Mouse (Mus musculus) spleen, postnatal 10 days (tissue): ENCODE measurements at regions not wholly inside any gene's neighbourhood (a gene's known extent, or its start where the extent isn't known, plus 50 kb on each side); places are given as distances from the start of the nearest gene placed in this dataset.

Experiments used
- DNase-seq, 2 experiments: peaks; one replicate each; pipeline ENCODE4 v3.0.0; 2021 to 2022; ENCODE audit warnings: low spot score in 2 of 2

DNA sequence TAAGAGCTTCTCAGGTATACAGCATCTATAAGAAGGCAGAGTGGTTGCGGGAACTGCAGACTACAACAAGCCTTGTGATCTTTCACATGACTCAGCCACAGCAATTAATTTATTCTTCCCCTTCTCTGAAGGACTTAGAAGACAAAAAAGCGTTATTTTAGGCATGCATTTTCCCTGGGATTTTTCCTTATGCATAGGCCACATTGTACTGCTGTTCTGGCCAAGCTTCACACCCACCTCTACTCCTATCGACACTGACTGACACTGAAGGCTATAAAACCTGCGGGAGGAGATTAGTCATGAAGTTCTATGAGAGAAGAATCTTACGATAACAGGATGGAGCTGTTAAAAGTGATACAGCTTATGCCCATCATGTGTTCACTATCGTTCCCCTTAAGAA lies 441.9 kb downstream of the Tox3 start:
- no peak for DNase-seq

DNA sequence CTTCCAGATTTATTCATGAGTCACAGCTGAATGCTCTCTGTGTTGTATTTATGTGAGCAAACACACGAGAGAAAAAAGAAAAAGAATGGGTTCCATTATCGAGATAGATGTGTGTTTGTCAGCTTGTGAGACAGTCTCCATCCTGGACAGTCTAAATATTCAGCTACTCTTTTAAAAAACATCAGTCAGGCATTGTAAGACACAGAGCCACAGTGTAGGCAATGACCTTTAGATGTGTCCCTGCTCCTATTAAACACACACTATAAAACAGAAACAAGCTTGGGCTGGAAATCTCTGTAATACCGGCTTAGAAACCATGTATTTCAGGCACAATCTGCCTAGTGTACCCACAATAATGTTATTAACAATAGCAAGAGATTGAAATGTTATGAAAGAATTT lies 442.6 kb downstream of the Tox3 start:
- no peak for DNase-seq

DNA sequence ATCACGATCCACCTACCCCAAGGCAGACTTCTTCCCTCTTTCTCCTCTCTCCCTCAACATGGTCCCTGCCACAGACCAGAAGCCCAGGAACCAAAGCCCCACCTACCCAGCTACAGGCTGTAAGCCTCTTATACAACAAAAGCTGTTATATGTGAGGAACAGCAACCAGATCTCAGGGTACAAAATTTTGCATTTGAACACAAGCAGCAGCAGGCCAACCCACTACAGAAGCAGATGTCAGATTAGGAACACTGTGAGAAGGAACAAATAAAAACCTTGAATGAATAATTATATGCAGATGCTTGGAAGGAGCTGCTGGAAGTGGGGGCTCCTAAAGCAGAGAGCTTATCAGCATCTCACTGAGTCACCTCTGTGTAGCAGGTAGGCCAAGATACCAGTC lies 444.8 kb downstream of the Tox3 start:
- DNase-seq = no peak

DNA sequence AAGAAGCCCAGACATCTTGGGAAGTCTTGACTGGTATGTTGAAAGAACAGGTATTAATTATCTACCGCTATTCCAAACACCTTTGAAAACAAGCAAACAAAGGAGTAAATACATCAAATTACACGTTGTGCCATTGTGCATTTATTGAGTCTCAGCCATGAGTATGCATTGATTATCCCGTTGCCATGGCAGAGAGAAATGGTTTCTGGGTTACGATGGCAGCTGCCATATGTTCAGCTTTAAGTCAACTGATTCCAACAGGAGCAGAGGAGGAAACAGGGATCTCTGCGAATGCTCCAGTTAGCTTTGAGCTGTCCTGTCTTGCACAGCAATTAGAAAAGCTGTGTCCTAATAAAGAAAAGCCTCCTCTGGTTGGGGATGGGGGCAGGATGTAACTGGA lies 475.4 kb downstream of the Tox3 start:
- no peak for DNase-seq

DNA sequence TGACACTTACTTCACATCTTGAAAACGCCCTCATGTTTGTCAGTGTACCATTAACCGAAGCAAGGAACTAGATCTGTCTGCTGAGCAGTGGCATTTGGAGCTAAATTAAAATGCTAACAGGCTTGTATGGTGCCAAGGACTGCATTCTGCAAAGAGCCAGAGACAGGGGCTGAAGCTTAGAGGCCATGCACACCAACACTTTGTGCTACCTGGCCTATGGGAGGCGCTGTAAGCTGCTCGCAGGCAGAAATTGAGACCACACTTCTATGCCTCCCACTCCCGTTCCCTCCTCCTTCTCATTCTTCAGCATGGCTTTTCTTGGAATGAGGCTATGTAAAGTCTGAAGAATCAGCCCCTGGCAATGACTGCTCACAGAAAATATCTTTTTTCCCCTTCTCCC lies 476.2 kb downstream of the Tox3 start:
- no peak for DNase-seq

DNA sequence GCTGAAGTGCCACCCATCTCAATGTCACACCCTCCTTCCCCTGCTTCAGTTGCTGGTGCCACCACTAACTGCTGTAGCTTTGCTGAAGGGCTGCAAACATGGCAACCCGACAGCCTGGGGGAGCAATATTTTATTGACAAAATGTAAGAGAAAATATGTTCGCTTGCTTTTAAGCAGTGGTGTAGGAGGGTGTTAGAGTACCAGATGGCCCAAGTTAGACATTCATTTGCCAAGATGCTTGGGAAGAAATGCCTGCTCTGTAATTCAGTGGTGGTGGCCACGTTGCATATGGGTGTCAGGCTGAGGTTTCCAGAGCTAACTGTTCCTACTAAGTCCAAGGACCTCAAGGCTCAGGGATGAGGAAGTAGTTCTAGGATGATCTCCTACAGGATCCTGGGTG lies 488.3 kb downstream of the Tox3 start:
- DNase-seq = no peak

DNA sequence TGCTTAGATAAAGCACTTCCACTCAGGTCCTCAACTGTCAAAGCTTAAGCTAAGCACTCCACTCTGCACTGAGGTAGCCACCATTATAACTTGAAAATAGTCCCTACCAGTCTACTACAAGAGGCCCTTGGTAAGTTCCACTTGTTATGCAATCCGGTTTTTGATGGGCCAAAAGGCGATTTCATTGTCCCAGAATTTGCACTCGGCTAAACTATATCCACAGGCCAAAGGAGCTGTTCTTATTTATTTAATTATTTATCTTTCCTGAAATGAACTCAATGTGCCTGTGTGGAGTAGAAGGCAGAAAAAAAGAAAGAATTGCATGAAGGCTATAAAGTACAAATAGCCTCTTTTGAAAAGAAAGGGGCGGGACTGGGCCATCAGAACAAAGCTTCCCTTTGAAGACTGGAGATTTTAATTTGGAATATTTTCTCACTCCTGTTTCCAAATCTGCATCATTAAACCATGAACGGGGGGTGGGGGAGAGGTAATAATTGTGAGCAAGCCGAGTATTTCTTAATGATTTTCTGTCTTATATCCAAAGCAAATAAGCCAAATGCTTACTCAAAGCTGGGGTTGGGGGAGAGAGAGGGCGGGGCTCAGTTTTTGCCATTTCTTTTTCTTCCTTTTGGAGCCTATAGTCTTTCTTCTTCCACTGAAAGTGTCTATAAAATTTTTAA lies 489.3 kb downstream of the Tox3 start:
- DNase-seq = no peak

DNA sequence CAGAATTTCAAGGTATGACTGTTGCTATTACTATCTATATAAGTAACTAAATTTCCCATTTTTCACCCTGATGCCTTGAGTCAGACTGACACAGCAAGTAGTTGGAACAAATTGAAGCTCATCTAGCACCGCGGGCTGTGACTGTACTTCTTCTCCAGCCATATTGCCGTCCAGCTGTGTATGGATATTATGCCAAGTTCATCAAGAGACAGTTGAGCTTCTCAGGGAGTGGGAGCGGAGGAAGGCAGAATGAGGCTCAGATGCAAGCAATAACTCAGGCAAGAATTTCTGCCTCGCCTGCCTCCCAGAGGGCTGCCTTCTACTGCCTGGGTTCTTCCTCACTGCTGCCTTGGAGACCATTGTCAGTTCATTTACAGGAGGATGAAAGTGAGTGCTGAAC lies 492.6 kb downstream of the Tox3 start:
- DNase-seq = no peak

DNA sequence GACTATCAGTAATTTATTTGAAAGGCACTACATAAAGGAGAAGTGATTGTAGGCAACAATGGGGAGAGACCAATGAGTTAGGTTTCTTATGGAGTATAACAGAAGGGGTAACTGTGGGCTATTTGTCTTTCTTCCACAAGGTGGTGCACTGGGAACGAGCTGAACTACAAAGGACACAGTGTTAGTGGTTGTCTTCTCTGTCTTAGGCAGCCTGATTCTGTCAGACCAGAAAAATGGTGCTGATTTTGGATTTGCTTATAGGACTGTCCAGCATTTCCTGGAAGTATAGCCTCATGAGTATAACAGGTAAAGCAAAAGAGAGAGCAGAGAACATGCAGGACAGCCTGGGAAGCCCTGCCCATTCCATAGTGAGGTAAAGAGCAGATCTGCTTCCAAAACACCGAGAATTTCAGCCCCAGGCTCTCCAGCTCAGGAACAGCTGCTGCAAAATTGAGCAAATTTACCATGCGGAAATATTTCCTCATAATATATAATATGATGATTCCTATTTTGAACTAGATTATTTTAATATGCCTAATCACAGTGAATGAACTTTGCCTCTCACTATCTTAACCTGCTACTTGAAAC lies 497.8 kb downstream of the Tox3 start:
- DNase-seq = no peak

DNA sequence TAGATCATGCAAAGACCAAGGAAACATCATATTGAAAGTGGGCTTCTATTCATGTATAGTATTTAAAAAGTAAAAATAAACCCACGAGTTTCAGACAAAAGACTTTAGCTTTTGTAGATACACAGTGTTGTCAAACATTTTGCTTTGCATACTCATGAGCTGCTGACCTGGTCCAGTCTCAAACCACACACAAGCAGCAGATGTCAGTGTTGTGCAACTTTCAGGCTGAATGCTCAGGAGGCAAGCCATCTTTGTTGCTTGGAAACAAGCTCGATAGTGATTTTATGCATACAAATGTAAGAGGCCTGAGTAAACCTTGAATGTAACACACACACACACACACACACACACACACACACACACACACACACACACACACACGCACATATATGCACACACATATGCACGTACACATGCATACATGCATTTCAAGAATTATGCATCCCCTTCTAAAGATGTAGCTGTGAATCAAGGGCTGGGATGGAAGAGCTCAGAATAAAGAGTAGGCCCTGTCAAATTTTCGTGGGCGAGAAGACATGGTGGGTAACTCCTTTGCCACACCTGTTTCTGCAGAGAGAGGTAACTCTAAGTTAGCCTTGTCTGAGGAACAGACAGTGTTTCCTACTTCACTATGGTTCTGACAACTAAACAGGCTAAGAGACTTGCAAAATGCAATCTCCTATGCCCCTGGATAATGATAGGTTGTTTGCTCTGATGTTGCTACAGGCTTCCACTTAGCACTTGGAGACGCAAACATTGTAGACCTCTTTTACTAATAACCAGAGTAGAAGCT lies 498.5 kb downstream of the Tox3 start:
- DNase-seq = no peak

DNA sequence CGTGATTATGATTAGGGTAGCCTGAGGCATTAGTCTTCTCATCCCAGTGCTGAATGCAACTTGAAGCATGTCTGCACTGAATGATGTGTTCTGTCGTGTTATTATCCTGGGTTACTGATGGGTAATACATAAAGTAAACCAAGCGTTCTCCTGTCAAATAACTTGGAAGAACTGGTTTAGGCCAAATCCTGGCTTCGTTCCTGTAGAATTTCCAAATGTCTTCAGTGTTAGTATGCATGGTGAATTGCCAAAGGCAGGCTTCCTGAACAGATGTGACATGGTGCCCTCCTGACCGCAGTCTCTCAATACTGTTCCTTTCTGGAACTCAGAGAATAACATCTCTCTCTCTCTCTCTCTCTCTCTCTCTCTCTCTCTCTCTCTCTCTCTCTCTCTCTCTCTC lies 509.6 kb downstream of the Tox3 start:
- DNase-seq = no peak

DNA sequence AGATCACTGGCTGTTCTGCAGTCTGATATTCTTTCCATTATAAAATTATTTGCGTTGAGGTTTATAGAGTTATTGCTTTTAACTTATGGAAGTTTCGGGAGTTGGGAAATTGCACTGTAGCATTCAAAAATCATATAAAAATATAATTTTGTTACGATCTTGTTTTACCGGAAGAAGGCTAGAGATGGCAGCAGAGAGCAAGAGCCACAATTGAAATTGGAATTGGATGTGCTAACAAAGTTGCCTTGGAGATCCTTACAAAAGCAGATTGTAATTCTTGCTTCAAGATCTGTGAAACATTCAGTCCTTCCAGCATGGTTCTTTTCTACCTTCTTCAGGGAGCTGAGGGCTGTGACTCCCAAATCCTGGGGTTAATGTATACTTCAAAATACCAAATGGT lies 514.4 kb downstream of the Tox3 start:
- no peak for DNase-seq

DNA sequence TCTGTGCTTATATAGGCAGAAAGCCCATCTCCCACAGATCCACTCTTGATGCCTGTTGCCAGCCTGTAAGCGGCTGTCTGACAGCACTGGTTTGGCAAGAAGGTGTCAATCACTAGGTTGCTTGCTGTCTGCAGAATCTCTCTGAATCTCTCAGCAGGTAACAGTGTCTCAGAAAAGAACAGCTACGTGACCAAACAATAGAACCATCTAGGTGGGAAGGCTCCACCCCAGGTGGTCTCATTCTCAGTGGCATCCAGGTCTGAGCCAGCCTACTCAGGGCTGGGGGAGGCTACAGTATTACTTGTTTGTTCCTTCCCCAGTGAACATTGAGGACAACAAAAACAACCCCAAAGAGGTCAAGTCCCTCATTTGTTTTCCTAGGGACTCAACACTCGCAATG lies 523.6 kb downstream of the Tox3 start:
- no peak for DNase-seq

DNA sequence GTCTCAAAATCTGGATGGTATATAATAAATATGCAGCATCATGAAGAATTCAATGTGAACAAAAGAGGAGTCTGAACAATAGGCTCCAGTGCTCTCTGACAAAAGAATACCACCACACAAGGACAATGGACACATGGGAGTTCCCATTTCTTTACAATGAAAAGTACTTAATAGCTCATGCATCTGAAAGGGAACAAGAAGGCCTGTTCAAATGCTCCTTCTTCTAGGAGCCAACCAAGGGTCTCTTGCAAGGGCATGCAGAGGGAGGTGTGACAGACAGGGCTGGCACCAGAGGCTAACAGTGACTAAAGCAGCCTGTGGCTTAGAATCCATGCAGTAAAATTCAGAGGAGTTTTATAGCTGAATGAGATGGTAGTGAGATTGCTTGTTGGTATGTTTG lies 524.5 kb downstream of the Tox3 start:
- no peak for DNase-seq

DNA sequence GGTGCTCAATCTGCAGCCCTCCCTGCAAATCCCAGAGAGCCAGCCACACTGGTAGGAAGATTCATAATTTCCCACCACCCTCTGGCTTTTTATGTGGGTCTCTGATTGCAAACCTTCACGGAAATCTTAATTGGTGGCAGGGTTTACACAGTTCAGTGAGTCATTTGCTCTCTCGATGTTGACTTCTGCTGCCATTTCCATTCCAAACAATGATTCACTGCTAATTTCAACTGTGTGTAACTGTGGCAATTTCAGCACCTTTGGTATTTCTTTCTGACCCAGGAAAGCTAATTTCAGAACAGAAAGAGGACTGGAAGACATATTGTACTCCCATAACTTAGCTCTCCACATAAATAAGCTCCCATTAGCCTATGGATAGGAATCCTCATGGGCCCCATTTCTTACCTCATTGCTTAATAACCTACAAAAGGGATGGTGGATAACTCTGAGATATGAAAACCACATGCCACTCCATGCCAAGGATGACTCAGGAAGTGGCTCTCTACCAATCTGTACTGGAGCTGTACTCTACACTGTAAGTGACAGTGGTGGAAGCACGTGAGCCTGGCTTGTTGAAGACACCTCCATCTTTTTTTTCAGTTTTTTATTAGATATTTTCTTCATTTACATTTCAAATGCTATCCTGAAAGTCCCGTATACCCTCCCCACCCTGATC lies 536.0 kb downstream of the Tox3 start:
- no peak for DNase-seq

DNA sequence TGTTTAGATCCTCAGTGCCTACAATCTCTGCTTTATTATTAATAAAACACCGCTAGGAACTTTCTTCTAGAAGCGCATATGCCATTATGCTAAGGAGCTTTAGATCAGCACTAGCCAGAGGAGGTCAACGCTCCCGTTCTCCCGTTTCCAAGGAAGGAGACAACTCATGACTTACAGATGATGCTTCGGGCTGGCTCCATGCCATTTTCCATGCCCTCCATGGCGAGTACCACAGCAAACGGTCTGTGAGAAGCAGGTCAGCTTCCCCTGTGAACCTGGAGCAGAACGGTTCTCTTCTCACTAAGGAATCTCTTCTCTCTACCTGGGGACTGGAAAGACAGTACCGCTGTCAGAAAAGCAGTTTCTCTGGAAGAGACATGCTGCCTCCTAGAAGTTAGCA lies 559.8 kb downstream of the Tox3 start:
- no peak for DNase-seq

DNA sequence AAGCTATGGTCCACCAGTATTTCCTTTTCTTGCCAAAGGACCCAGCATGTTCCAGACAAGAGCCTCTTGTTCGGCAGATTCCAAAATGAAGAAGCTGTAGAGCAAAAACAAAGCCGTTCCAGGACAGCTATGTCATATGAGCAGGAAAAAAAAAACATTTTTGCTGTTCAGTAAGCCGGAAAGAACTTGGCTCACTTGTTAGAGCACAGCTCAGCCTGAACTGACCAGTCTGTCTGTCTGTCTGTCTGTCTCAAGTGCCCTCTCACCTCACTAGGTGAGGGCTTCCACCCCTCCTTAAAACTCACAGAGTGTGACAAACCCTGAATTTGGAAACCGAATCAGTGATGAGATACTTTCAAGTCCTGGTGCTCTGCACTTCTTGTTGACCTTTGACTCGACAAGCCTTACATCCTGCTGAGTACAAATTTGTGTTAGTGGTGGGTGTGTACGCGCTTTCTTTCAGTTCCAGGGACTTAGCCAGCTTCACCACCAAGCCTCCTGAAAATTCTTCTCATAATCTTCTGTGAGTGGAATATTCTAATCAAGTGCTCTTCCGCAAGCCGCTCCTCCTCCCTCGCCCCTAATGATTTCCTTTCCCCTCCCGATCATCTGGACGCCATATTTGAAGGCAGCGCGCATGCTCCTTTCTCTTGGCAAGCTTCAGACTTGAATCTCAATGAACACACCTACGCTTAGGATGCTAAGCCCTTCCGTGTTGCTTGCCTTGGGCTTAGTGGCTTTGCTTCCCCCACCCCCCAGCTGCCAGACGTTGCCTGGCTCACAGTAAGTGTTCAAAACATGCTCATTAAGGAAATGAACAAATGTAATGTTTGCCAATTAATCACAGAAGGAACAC lies 560.9 kb downstream of the Tox3 start:
- DNase-seq = no peak

DNA sequence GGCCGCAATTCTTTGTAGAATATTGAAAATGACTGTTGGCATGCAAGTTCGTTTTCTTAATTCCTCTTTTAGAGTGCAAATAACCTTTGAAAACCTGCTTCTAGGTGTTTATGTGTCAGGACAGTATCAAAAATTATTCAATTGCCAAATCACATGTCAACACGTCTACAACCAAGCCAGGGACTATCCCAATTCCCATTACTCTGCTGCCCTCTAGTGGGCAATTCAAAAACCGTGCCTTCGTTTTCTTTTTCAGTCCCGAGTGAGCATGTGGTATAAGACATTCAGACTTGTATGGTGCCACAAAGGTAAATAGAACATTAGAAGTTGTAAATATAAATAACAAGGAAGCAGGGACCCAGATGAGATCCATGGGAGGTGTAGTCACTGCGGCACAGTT lies 563.1 kb downstream of the Tox3 start:
- peak; percentile 16 to 52 for DNase-seq

DNA sequence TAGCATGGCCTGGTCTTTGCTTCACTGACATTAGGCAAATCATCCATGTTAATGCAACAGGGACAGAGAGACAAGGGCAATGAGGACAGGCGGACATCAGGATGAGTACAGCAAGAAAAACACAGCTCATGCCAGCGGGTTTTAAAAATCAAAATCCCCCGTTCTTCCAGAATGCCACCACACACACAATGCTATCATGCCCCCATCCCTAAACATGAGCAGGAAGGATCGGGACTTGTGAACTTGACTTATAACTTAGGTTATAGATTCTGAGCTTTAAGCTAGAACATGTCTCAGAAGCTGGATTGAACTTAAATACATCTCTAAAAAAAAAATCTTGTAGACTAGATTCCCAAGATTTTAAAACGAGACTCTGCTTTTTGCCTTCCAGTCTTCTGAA lies 564.8 kb downstream of the Tox3 start:
- no peak for DNase-seq

DNA sequence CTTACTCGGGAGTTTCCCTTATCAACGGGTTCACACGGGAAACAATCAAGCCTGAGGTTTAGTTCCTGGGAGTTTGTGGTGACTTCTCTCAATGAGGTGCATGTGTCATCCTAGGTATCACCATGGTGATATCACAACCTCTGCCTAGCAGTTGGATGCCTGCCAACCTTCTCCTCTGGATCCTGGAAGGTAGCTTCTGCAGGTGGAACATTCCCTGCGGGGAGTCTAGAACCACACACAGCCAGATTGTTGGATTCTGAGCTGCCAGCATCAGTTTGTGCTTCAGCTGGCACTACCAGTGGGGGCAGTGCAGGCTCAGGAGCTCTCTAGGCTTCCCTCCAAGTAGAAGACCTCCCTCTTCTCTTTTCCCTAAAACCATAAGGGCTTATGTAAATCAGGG lies 581.8 kb downstream of the Tox3 start:
- DNase-seq = no peak

DNA sequence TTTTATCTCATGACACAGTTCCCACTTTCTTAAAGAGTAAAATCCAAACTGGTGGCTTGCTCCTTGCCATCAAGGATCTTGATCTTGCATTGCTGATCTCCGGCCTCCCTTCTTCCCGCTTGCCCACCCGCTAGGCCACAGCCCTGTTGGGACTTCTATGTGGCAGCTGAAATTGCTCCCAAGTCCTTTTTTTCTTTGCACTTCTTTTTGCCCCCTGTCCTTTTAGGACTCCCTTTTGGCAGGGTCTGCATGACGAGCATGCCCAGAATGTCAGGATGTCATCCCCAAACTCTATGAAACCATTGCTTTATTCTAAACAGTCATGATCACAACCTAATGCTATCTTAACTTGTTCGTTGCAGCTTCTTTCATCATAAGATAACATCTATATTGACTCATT lies 588.6 kb downstream of the Tox3 start:
- DNase-seq = no peak

DNA sequence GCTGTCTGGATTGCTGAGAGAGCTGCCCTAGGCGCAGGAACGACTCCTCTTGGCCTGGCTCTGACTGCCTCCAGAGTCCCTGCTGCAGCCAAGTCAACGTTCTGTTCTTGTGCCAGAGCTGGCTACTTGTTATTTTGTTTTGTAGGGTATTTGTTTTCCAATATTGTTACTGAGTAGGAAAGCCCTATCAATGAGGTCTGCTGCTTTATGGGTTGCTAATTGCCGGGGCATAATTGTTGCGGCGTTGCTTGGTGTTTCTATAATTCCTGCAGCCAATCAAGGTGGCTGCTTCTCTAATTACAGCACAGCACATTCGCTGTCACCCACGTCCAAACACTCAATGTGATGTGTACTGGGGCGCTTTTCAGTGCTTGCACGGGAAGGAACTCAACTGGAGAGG lies 589.4 kb downstream of the Tox3 start:
- no peak for DNase-seq
